Mouse (Mus musculus) adrenal gland, adult (tissue): ENCODE measurements around the gene Clns1a.
A peak's percentile ranks its signal among the peaks of the same experiment; 100 is the strongest.

Experiments used
- DNase-seq, 2 experiments: peaks; one replicate each; pipeline ENCODE4 v3.0.0; 2022 to 2023; ENCODE audit warnings: low spot score in 1 of 2; ENCODE audit not compliant: inconsistent age in 2 of 2

The Clns1a gene

DNA sequence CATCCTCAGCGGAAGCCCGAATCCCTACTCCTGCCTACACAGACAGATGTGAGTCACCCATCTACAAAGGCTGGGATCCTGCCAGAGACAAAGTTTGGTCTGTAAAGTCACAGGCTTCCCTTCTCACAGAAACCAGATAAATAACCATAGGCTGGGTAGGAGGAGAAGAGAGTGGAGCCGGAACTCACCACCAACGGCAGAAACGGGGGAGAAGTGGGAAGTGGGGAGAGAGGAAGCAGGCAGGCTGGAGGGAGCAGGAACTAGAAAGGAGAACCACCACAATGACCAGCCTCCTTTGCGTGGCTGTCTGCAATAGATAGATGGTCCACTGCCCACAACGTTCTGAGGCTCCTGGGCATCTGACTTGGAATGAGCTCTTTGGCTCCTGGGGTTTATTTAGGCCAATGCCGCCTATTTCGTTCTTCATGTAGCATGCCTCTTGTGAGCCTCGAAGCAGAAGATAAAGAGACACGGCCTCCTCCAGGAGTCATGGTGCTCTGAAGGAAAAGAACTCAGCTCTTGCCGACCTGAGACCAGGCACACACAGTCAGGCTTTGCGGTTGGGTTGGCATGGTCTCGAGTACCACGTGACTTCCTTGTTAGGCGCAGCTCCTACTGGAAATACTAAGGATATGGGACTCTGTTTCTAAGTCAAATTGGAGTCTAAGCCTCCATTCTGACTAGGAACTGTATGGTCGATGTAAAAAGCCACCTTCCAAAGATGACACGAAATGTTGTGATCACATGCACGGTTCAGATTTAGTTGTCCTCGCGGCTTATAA lies 68.9 kb downstream of the Clns1a start:
- DNase-seq, result peak; percentile 78 to 92

DNA sequence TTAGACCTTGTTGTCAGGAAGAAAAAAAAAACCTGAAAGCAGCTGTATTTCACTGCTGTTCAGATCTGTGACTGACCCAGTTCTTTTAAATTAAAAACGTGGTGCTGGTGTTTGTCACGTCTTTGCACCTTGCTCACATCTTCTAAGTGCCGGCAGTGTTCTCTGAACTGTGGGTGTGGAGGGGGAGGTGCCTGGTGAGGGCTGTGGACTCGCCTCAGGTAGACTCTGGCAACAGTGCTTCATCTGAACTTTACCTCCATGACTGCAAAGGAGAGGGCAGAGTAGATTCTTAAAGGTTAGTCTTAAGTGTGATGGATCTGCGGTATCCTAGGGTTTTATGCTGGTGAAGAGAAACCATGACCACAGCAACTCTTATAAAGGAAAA lies 69.5 kb downstream of the Clns1a start:
- no peak for DNase-seq

- no peak for DNase-seq
These were observed 70.2 kb downstream of the Clns1a start for GRCm38 (mm10) chr7:97766406-97767166.

GRCm38 (mm10) chr7:97767841-97768240 lies 71.4 kb downstream of the Clns1a start:
- no peak for DNase-seq

DNA sequence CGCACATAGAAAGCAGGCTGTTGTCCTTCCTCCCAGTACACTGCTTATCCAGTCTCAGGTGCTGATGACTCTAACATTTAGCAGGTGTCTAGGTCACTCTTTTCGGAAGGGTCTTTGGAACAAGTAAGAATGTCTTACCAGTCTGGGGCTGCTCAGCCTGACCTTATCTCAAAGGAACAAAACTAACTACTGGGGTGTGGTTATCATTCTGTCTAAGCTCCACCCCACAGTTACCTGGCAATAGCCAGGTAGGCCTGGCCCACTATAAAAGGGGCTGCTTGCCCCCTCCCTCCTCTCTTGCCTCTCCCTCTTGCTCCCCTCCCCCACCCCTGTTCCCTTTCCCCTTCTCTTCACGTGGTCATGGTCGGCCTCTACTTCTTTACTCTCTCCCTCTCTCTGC lies 72.6 kb downstream of the Clns1a start:
- DNase-seq, result no peak
